Mouse (Mus musculus): ENCODE measurements around the gene Odf3.
A peak's percentile ranks its signal among the peaks of the same experiment; 100 is the strongest.

The Odf3 gene

DNA sequence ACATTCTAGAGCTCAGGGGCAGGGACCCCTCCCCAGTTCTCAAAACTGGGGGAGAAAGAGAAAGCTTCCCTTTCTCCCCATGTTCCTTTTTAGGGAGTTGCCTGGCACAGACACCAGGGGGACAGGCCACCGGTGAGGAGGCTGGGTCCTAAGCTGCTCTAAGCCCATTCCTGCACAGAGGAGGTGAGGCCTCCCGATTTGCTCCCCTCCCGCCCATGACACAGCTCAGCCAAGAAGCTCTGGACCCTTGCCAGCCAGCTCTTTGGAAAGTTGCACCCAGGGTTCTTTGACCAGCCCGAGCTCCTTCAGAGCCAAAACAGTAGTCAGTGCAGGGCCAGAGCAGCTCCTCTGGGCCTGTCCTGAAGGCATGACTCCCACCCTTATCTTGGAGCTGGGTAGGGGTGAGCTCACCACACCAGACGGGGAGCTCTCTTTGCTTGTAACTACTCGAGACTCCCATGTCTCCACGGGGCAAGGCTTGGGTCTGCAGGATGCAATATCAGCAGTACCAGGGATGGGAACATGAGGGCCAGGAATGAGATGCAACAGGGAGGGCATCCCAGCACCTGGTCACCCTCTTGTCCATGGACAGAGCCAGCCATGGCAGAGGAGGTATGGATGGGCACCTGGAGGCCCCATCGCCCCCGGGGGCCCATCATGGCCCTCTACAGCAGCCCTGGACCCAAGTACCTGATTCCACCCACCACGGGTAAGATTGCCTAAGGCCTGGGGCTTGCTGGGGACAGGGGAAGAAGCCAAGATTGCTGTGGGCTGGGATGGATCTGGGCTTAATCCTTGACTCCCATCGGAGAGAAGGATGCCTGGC lies at the start of gene Odf3:
Gene Odf3, plus strand, starts transcription at position 51 of the 826 bp plus-strand sequence.
- DNase-seq = peak; percentile 81 to 86

DNA sequence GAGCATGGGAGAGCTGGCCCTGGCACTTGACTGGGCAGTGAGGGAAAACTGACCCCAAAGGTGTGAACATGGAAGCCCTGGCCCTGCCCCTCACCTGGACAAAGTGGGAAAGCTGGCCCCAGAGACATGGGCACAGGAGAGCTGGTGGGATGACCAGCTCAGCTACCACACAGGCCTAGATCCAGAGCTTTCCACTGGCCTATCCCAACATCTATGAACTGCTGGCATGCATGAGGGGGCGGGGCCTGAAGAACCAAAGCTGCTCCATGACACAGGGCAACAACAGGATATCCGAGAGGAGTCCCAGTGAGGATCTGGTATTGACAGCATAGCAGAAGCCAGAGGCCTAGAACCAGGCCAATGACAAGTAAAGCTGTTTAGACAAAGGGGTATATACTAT lies 49.4 kb upstream of the Odf3 start:
- no peak for DNase-seq

DNA sequence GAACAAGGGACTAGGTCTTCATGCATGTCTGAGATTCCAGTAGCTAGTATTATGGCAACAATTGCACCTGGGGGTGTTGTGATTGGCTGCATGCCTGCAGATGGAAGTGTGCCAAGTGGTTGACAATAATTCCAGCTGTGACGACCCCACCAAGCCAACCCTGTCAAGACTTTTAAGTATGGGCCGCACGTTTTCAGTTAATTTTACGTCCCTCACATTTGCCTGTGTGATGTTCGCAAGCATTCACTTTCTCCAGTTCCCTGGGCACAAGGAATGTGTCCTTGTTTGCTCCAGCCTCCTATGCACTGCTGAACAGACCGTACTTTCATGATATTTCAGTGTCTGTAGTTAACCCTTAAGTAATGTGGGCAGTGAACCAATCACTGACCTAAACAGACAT lies 45.0 kb upstream of the Odf3 start:
- peak; percentile 56 to 70 for DNase-seq

DNA sequence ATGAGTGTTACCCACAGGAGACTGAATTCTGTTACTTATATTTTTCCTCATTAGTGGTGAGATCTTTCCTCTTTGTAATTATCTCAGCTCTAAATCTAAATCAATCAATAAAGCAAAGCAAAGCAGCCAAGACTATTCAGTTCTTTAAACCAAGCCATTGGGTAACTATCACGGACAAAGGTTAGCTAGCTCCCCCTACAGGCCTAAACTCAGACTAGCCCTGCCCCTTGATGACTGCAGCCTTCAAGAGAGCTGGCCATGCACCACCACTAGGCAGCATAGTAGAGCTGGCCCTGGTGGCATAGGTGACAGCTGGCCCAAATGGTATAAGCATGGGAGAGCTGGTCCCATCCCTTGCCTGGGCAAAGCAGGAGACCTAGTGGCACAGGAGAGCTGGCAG lies 41.9 kb upstream of the Odf3 start:
- DNase-seq = peak; percentile 80 to 83

DNA sequence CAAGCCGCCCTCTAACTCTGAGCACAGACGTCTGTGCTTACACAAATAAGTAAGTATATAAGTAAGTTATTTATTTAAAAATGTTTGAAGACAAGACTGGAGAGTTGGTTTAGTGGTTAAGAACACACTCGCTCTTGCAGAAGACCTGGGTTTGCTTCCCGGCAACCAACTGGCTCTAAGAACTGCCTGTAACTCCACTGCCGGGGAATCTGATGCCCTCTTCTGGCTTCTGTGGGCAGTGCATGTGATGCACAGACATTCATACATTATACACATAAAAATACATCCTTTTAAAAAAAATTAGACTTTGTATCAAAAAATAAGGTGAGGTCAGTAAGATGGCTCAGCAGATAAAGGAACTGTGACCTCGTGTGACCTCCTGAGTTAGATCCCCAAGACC lies 37.1 kb upstream of the Odf3 start:
- DNase-seq = no peak

DNA sequence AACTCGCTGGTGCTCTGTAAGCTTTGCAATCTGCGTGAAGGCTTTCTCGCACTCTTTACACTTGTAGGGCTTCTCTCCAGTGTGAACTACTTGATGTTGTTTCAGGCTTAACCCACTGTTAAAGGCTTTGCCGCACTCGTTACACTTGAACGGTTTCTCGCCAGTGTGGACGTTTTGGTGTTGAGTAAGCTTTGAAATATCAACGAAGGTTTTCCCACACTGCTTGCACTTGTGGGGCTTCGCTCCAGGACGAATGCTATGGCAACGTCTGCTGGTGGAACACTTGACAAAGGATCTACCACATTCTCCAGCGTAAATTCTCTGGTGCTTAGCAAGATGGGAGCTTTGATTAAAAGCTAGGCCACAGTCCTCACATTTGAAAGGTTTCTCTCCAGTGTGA lies 35.9 kb upstream of the Odf3 start:
- no peak for DNase-seq

DNA sequence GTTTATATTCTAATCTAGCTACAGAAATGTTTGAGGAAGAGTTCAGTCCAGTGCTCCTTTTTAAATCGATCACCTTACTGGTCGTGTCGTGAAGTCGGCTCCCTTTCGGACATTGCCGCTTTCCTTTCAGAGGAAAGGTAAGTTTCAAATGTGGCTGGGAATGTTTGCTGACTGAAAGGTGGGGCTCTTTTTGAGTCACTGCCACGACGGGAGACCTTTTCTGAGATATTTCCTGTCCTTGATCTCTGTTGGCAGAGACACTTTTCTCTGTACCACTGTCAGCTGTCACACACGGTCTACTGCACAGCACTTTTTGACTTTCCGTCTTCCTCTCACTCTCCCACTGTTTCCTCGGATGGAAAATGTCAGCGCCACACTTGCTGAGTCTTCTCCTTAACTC lies 34.8 kb upstream of the Odf3 start:
- DNase-seq = no peak

DNA sequence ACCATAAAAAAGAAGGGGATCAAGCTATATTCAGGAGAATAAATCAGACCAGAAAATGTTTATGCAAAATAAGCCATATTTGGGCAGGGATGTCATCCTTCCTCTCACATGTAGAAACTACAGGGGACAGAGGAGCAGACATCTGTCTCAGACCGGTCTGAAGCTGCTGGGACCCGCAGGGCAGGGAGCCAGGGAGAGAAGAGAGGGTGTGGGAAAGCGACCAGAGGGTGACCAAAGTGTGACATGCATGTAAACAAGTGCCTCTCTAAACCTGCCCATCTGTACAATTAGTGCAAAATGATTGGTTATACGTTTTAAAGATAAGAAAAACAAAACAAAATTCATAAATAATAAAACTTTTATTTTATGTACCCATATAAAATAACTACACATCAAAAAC lies 27.4 kb upstream of the Odf3 start:
- DNase-seq = no peak

DNA sequence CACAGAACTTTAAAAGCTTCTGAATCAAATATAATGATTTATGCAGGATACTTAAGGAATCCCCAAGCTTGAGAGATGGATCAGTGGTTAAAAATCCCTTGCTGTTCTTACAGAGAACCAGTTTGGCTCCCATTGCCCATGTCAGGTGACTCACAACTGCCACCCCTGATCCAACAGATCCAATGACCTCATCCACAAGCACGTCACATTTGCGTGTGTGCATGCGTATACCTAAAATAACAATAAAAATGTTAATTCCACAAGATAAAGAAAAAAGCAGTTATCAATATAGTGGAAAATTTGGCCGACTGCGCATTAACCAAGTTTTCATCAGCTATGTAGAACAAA lies 26.3 kb upstream of the Odf3 start:
- no peak for DNase-seq

DNA sequence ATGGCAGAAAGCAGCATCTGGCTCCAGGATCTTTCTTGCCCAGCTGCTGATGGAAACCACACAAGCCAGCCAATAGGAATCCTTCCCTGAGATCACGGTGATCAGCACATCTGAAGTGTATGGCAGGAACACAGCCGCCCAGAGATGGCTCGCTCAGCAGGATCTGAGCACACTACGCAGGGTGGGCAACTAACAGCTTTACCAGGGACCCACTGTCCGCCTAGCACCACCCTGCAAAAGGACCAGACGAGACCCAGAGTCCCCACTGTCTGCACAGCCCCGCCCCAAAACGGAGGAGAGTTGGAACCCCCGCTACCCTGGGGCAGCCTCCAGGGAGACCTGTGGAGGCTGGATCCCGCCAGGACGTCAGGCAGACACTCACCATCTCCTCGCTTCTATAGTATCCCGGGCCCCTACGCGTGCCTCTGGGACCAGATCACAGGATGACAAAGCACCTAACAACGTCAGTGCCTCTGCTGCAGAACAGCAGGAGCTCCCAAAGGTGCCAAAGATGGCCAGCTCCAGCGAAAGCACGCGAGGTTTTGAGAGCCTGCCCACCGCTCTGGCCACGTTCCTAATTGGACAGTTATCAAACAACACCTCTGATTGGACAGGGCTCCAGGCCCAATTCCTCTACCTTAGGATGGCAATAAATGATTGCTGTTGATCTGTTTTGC lies 25.8 kb upstream of the Odf3 start, which contains the start of gene Zfp941:
Gene Zfp941, minus strand, starts transcription at position 526 of the 677 bp plus-strand sequence.
- peak; percentile 53 to 79 for DNase-seq

DNA sequence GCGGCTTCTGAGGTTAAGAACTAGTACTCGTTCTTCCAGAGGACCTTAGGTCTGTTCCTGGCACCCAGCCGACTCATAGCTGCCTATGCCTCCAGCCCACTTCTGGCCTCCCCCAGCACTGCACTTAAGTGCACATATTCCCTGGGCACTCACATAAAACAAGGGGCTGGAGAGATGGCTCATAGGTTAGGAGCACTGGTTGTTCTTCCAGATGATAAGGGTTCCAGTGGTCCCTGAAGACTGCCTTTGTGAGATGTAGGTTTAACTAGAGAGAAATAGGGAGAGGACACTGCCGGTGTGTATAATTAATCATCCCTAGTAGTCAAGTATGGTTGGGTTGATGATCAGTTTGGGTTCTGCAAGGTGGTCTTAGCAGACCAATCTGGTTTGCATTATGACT lies 24.9 kb upstream of the Odf3 start:
- no peak for DNase-seq

DNA sequence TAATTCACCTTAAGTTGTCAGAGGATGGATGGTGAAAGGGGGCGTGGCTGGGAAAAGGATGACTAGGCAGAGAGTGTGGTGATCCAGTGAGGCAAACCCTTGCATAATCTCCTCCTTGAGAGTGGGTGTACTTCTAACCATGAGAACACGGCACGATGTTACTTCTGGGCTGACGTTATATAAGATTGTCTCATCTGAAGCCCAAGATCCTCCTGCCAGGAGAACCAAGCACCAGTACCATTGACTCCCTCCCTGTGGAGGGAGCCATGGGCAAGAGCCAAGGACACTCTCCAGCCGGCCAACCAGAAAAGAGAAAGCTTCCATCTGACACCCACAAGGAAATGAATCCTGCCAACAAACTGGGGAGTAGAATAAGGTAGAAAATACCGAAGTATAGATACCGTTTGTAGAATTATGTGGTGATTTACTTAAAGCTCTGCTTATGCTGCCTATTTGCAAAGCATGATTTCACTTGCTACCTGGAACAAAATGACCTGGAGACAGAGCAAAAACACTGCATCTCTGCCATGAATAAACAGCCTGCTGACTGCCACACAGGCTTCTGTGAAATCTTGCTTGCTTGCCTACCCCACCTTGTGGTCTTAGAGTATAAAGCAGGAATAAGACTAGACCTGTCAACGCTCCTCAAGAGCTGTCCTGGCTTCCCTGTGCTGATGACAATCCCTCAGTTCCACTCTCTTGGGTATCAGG lies 19.3 kb upstream of the Odf3 start:
- peak; percentile 81 to 91 for DNase-seq

DNA sequence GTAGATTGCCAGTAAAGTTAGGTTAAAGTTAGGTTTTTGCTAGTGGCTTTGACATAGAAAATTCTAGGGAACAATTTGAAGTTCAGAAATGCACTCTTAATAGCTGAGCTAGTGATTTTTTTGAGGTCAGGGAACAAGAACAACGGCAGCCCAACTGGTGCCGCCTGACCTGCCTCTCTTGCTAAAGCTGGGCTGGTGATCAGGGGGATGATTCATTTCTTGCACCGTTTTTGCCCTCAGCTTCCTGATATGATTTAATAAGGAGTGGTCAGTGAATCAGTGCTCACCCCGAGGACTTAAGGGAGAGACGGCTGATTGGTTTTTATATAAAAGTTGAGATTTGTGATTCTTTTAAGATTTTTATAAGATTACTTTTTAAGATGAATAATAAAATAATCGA lies 16.2 kb upstream of the Odf3 start:
- DNase-seq = no peak

DNA sequence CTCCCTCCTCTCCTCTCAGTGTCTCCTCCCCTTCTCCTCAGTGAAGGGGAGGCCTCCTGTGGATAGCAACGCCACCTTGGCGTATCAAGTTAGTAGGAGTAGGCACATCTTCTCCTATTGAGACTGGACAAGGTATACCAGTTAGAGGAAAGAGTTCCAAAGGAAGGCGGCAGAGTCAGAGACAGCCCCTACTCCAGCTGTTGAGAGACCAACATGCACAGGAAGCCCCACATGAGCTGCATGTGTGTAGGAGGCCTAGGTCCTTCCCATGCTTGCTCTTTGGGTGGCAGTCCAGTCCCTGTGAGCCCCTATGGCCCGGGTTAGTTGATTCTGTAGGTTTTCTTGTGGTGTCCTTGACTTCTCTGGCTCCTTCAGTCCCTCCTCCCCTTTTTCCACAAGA lies 14.3 kb upstream of the Odf3 start:
- DNase-seq = no peak

DNA sequence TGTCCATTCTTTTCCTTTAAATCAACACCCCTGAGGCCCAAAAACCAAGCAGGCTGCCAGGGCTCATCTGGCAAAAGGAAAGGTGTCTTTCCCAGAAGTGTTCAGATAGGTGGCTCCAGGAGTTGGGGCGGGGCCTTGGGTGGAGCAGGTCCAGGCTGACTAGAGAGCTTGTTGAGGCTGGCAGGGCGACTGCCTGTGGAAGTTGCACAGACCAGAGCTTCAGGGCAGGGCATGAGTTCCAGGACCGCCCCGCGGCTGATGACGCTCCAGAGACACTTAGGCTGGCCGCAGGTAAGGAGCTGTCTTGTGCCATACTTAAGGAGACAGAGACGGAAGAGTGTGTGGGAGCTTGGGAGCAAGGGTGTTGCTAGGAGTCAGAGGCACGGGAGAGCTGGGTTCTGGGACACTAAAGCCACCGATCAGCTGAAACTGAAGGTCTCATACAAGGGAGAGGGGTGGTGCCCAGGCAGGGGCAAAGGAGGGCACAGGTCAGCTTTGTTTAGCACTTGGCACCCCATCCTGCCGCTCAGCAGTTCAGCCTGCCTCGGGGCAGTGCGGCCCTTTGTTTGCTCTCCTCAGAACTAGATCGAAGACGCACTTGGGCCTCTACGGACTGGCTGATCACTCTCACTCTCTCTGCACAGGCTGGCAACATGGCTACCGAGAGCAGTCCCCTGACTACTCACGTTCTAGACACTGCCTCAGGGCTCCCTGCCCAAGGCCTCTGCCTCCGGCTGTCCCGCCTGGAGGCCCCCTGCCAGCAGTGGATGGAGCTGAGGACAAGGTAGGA lies 12.4 kb upstream of the Odf3 start, which contains the start of gene Urah:
Gene Urah, plus strand, starts transcription at position 51 of the 790 bp plus-strand sequence.
- peak in 1 of 2 experiments; percentile 59 for DNase-seq

DNA sequence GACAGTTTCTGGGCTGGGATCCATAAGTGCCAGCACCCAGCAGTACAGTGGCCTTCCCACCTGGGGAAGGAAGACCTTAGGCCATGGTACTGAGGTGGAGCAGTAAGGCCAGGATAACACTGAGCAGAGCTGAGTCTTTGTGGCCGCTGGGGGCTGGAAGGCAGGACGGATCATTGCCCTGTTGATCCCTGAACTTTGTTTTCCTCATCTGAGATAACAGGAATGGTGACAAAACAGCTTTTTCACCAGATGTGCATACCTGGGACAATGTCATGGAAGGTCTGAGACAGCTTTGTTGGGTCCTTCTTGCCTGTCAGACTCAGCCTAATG lies 11.9 kb upstream of the Odf3 start:
- DNase-seq = no peak

DNA sequence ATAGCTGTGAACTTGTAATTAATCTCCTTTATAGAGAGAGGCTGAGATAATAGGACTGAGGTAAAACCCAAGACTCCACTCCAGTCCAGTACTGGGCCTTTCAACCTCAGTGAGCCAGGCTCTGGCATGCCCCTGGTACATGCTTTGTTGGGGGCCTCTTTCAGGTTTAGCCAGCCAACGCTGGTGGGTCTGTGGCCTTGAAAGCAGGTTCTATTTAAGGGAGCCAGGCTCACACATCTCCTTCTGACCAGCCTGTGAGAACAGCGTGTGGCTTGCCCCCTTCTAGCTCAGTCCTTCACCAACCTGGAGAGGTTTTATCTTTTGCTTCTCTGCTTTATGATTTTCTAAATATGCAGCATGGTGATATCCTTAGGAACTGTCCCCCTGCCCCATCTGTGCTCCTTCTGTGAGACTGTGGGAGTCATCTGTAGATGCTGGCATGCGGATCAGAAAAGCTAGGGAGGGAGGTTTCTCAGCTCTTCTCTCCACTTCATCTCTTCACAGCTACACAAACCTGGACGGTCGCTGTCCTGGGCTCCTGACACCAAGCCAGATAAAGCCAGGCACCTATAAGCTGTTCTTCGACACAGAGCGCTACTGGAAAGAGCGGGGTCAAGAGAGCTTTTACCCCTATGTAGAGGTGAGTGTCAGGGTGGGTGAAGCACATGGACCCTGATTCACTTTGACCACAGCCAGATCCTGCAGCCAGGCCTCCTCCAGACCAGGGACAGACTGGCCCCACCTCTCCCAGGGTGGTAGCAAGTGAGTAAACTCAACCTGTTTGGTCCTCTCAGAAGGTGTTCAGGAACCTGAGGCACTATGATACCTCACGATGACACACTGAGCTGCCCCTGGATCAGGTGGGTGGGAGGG lies 11.1 kb upstream of the Odf3 start:
- no peak for DNase-seq

DNA sequence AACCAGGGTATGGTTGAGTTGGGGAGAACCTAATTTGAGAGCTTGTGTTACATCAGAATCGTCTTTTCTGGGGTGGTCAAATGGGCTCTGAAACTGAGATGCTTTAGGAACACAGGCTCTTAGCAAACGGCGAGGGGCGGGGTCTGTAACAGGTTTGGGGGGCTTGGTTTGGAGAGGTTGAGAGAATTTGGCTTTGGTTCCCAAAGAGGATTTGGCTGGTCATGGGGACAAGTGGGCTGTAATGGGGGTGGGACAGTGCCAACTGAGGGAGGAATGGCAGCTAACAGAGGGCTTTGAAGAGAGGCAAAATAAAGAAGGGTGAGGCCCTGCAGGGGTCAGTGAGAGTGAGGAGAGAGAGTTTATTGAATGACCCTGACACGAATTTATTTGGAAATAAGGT lies 8.0 kb upstream of the Odf3 start:
- DNase-seq = no peak

DNA sequence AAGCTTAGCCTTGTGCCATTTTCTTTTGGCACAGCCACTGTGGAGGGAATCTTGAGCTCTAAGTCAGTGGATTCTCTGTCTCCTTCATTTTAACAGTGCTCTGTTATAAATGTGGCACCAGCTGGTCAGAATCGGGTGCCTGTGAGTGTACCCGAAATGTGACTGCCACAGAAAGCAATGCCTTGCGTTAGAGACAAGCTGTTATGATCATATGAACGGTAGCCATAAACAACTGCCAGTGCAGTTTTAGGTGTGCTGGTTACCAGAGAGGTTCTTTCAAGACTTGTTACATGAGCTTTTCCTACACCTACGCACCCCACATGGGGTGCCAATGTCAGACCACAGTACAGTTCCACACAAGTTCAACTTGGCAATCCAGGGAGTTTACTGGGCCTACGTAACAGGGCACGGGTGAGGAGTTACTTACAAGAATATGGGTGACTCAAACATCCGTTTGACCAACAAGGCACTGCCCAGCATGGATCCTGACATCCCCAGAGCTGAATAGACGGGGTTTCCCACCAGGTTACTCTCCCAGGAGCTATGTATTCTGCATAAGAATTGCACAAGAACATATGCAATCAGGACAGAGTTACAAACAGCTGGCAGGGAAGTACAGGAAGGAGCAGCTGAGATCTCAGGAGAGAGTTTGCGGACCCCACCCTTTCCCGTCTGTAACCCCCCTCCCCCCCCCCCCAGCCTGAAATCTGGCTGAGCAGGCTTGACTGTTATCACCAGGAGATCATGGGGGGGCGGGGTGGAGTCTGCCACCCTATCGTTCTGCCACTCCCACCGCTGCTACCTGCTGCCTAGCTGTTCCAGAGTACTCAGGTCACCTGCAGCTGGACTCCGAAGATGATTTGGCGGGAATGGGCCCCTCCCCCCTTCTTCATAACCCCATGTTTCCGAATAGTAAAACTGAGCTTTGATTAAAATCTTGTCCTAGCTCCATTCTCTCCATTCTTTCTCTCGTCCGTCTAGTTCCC lies 6.6 kb upstream of the Odf3 start:
- DNase-seq = peak in 1 of 2 experiments; percentile 37

DNA sequence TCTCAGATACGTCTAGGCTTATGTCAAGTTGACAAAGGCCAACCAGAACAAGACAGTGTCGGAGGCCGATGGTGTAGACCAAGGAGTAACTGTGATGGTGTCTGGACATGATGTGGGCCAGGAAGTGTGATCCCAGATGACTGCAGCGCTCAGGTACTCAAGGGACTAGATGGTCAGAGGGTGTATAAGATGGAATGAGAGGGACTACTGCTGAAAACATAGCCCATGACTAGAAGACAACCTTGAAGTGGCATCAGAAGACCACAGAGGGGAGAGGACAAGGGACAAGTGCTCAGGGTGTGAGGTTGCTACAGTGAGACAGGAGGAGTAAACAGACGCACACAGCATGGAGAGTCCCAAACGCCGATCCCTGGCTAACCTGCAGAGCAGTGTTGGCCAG lies 3.8 kb upstream of the Odf3 start:
- DNase-seq = no peak

Measured in kidney, postnatal 25 days (tissue).